Comparison of ENCODE assay signal across 14 mouse cellular contexts in the genomic region with DNA sequence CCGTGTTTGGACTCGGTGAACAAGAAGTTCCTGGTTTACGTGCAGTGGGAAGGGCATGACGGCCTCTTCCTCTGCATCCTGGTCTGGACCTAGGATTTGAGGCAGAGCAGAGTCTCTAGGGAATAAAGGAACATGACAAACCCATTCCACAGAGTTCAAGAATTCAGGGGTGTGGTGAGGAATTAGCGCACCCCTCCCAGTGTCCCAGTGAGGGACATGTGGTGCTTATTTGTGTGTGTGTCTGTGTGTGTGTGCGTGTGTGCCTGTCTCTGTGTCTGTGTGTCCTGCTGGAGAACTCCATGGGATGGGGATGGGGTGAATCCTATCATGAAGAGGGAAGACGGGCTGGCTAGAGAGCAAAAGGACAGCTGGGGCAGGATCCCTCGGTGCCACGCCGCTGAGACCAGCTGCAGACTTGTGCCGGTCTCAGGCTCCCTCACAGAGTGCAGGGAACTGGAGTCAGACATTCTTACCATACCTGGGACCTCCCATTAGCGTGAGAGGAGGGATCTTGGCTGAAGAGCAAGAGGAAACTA. TPM values are rescaled to one million over a fixed set of nuclear protein-coding genes. Genes with fewer than 3 reads are reported as not detected.
DNase-seq lines count a peak whose midpoint lies in the region; ATAC-seq and TF ChIP-seq lines count a peak whose summit lies in the region.
"Had no signal": no experiment of that assay in that cellular context is flagged by ENCODE, and none has a peak within 500 bp of the region (broad histone marks: within the 10 kb centered on the region; RNA-seq: fewer than 3 reads in every experiment).

No protein-coding gene starts in this region.

- H3K9ac ChIP-seq in liver, embryonic 13.5 days = no peak overlapping the region
- H3K9ac ChIP-seq in neural tube, embryonic 15.5 days (replicated peaks) = no peak overlapping the region

- TF ChIP-seq CTCF in embryonic fibroblast, embryonic 13.5 days (IDR thresholded peaks at IDR 0.05; ENCODE audit: borderline replicate concordance, insufficient read depth, low read length) = no peak

- intact Hi-C loops in heart, postnatal 10 days (cut with DNase I) = no loop called here

- 0 out of 2 replicates have a peak, but pooled peaks have one; percentile 6 for TF ChIP-seq POLR2A in embryonic fibroblast, embryonic 13.5 days (IDR thresholded peaks at IDR 0.05; ENCODE audit: low read depth, low read length)

- H3K9me3 ChIP-seq in liver, embryonic 13.5 days (replicated peaks) = no peaks in the 10 kb centered on the region
- H3K9me3 ChIP-seq in neural tube, embryonic 15.5 days (replicated peaks) = no peaks in the 10 kb centered on the region
- H3K9me3 ChIP-seq: hindbrain, embryonic 10.5 days; megakaryocyte, embryonic 14.5 days had no signal

- no peak overlapping the region for H3K4me2 ChIP-seq in liver, embryonic 13.5 days
- no peak overlapping the region for H3K4me2 ChIP-seq in neural tube, embryonic 15.5 days

- H3K4me1 ChIP-seq in embryonic fibroblast, embryonic 13.5 days (ENCODE audit: control insufficient read depth, insufficient read depth, low read length) = peaks cover 21% of the 10 kb centered on the region
- H3K4me1 ChIP-seq in liver, embryonic 13.5 days (replicated peaks) = peaks cover 29% of the 10 kb centered on the region
- H3K4me1 ChIP-seq in neural tube, embryonic 15.5 days = no peaks in the 10 kb centered on the region

- peak overlapping the region; percentile 77 for H3K27ac ChIP-seq in embryonic fibroblast, embryonic 13.5 days (ENCODE audit: insufficient read depth, low read length)
- H3K27ac ChIP-seq in liver, embryonic 13.5 days = peak overlapping the region; percentile 19; the same call in 1 of the 2 replicates
- no peak overlapping the region for H3K27ac ChIP-seq in neural tube, embryonic 15.5 days (replicated peaks)

- 63% methylated on average over 12 of the region's 12 CpGs for WGBS in liver, embryonic 13.5 days (ENCODE audit: insufficient replicate concordance)
- 75% methylated on average over 12 of the region's 12 CpGs for WGBS in neural tube, embryonic 15.5 days

- DNase-seq in heart, adult 18-20 months = peak; percentile 70 to 77
- no peak for DNase-seq in heart, postnatal 10 days
- peak; percentile 83 for DNase-seq in 3T3-L1 (ENCODE audit: low read depth, low spot score)
- no peak for DNase-seq in liver, embryonic 13.5 days
- no peak for DNase-seq in thymus, adult 18-20 months
- no peak for DNase-seq in layer of hippocampus, adult 9-10 months (ENCODE audit: low spot score)
- DNase-seq: cerebellum, adult 2 months; lung, adult 18-20 months had no signal

- H3K27me3 ChIP-seq in liver, embryonic 13.5 days = peaks cover 23% of the 10 kb centered on the region
- peaks cover 62% of the 10 kb centered on the region for H3K27me3 ChIP-seq in neural tube, embryonic 15.5 days (replicated peaks)

- no peak overlapping the region for H3K4me3 ChIP-seq in embryonic fibroblast, embryonic 13.5 days (ENCODE audit: insufficient read depth, low read length)
- no peak overlapping the region for H3K4me3 ChIP-seq in liver, embryonic 13.5 days (replicated peaks)
- no peak overlapping the region for H3K4me3 ChIP-seq in neural tube, embryonic 15.5 days (replicated peaks)
- H3K4me3 ChIP-seq: hindbrain, embryonic 10.5 days; megakaryocyte, embryonic 14.5 days had no signal

- ATAC-seq in liver, embryonic 13.5 days (ENCODE audit: low read depth) = no peak
- no peak for ATAC-seq in neural tube, embryonic 15.5 days (ENCODE audit: low FRiP score)

- H3K36me3 ChIP-seq in liver, embryonic 13.5 days = peaks cover 48% of the 10 kb centered on the region
- no peaks in the 10 kb centered on the region for H3K36me3 ChIP-seq in neural tube, embryonic 15.5 days
- H3K36me3 ChIP-seq: hindbrain, embryonic 10.5 days had no signal

RNA-seq across cellular contexts. Expression of gene Tnfaip2, which starts 13.1 kb away (rescaled TPM):
- 10 to 100 TPM; 45.1 to 52.6 TPM for total RNA-seq in heart, adult 18-20 months (2021)
- total RNA-seq in heart, postnatal 10 days (2021) = 10 to 100 TPM; 28.9 to 41.2 TPM
- 46.5 and 58.6 TPM in 2 replicates for polyA plus RNA-seq in embryonic fibroblast, embryonic 13.5 days (2011; ENCODE audit: insufficient read length, low read depth, missing spikeins)
- 92.1 and 96.6 TPM in 2 replicates for polyA plus RNA-seq in liver, embryonic 13.5 days (2015; fragmentation: Nextera tagmentation; extraction: Ambion mirVana)
- 1.00 and 3.3 TPM in 2 replicates for polyA plus RNA-seq in neural tube, embryonic 15.5 days (2015; fragmentation: Nextera tagmentation; extraction: Ambion mirVana)

RNA-seq across cellular contexts. Expression of gene Gm266, which starts 30.2 kb away (rescaled TPM):
- total RNA-seq in heart, adult 18-20 months (2021) = not detected
- 1 to 10 TPM; 2.2 to 2.4 TPM for total RNA-seq in heart, postnatal 10 days (2021)
- 0.72 TPM in 1 of 2 replicates, not detected in the other for polyA plus RNA-seq in embryonic fibroblast, embryonic 13.5 days (2011; ENCODE audit: insufficient read length, low read depth, missing spikeins)
- 0.76 and 1.0 TPM in 2 replicates for polyA plus RNA-seq in liver, embryonic 13.5 days (2015; fragmentation: Nextera tagmentation; extraction: Ambion mirVana)
- 2.9 and 12.0 TPM in 2 replicates for polyA plus RNA-seq in neural tube, embryonic 15.5 days (2015; fragmentation: Nextera tagmentation; extraction: Ambion mirVana)
- total RNA-seq: CH12.LX had no signal

RNA-seq across cellular contexts. Expression of gene Exoc3l4, which starts 38.6 kb away (rescaled TPM):
- total RNA-seq in heart, adult 18-20 months (2021) = 1 to 10 TPM; 3.2 to 4.1 TPM
- 1 to 10 TPM; 5.3 to 8.3 TPM for total RNA-seq in heart, postnatal 10 days (2021)
- polyA plus RNA-seq in embryonic fibroblast, embryonic 13.5 days (2011; ENCODE audit: insufficient read length, low read depth, missing spikeins) = 6.2 and 6.4 TPM in 2 replicates
- 15.5 and 18.6 TPM in 2 replicates for polyA plus RNA-seq in liver, embryonic 13.5 days (2015; fragmentation: Nextera tagmentation; extraction: Ambion mirVana)
- 1.9 and 11.8 TPM in 2 replicates for polyA plus RNA-seq in neural tube, embryonic 15.5 days (2015; fragmentation: Nextera tagmentation; extraction: Ambion mirVana)

RNA-seq across cellular contexts. Expression of gene Lbhd2, which starts 48.8 kb away (rescaled TPM):
- not detected for total RNA-seq in heart, adult 18-20 months (2021)
- total RNA-seq in heart, postnatal 10 days (2021) = not detected
- not detected in 2 replicates for polyA plus RNA-seq in embryonic fibroblast, embryonic 13.5 days (2011; ENCODE audit: insufficient read length, low read depth, missing spikeins)
- not detected in 2 replicates for polyA plus RNA-seq in liver, embryonic 13.5 days (2015; fragmentation: Nextera tagmentation; extraction: Ambion mirVana)
- polyA plus RNA-seq in neural tube, embryonic 15.5 days (2015; fragmentation: Nextera tagmentation; extraction: Ambion mirVana) = 1.4 and 2.8 TPM in 2 replicates
- total RNA-seq: CH12.LX had no signal
- polyA plus RNA-seq: small intestine, adult 2 months had no signal

Comparison
In these comparisons a context has a peak if more than half of its experiments do, and no peak if none do; other contexts are left out.
1. DNase-seq: peak in heart, adult 18-20 months (2 of 2) and 3T3-L1 (single experiment); none in heart, postnatal 10 days (0 of 2), liver, embryonic 13.5 days (single experiment), thymus, adult 18-20 months (0 of 2) and layer of hippocampus, adult 9-10 months (single experiment).
2. RNA of gene Tnfaip2, which starts 13.1 kb away (polyA plus RNA-seq): 92.1 to 96.6 TPM in liver, embryonic 13.5 days and 46.5 to 58.6 TPM in embryonic fibroblast, embryonic 13.5 days; 1.00 to 3.3 TPM in neural tube, embryonic 15.5 days; every median in the first group is over 10 times any median in the second.